Mouse (Mus musculus) kidney, adult 9 months (tissue): ENCODE measurements around the gene Vps29.

Source experiments
- DNase-seq: peaks from one replicate; pipeline ENCODE4 v3.0.0; 2022

The Vps29 gene

DNA sequence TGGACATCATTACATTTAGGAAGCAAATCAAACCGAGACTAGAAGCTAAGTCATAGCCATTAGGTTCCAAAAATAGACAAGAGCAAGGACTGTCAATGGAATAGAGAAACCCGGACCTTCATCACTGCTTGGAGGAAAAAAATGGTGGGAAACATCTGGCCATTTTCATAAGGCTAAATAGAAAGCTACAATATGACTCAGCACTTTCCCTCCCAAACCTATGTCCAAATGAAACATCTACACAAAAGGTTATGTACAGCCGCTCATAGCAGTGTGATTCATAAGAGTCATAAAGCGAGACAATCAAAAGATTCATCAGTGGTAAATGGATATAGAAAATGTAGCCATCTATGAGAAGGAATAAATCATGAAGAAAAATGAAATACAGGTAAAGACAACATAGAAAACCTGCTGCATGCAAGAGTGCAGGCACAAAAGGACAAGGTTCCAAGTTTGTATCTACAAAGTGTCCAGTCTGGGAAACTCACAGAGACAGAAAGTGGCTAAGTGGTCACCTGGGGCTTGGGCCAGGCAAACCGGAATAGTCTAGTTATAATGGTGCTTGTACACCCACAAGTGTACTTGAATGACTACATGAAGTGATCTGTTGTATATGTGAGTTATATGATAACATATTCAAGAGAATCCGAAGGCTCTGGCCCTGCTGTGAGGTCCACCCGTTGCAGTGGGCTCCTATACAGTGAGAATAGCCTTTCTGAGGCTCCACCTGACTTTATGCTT is 17.4 kb upstream of the Vps29 start:
- DNase-seq, result no peak

GRCm38 (mm10) chr5:122342874-122343273 is 11.3 kb upstream of the Vps29 start:
- DNase-seq, result no peak

DNA sequence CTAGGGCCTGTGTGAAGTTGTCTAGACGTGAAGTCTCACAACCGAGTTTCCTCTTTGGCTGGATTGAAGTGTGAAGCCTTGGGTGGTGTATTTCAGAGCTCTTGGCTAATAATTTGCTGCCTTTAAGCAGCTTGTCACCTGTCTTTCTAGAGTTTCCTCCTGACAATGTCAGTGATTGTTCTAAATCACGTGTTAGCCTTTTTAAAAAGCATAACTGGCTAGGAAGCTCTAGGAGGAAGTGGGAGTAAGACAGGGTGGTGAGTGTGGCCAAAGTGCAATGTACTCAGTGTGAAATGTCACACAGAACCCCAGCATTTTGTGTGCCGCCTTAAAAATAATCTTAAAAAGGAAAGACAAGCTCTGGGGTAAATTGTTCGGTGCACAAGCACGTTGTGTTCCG is 10.4 kb upstream of the Vps29 start:
- DNase-seq, result peak; percentile 38

DNA sequence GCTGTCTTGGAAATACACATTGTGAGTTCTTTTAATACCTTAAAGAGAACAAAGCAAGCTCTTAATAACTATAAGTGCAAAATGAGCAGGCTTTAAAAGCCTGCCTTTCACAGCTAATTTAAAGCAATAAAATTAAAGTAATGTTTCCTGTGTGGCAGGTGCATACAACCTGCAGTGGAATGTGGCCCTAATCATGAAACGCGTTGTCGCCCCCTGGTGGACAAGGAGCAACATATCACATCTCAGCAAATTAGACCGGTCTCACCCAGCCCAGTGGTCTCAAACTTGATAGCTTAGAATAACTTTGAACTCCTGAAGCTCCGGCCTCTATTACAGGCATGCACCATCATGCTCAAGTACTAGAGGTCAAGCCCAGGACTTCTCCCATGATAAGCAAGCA is 9.9 kb upstream of the Vps29 start:
- DNase-seq, result peak; percentile 75

- no peak for DNase-seq
Measured at GRCm38 (mm10) chr5:122345777-122346176, 8.4 kb upstream of the Vps29 start.

DNA sequence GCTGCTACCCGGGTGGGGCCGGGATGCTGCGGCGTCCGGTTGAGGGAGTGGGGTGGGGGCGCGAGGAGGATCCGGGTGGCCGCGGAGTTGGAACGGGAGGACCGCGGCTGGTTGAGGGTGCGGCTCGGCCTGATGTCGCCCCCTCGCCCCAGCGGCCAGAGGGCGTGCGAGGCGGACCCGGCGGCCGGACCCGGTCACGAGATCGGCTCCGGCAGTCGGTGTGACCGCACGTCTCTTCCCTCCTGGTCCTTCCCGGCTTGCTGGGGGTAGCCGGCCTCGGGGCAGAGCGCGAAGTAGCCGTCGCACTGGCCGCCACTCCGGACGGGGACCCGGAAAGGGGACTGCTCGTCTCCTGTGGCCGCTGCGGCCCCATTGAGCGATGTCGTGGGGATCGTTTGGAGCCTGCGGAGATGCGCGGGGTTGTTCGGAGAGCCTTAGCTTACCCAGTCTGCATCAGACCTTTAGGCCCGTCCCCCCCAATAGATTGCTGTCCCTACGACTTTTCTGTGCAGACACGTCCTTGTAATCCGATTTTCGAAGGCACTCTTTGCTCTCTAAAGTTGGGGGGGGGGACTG is 411 bp downstream of the Vps29 start:
- no peak for DNase-seq

- DNase-seq, result no peak
Measured at GRCm38 (mm10) chr5:122371591-122372191, 17.5 kb downstream of the Vps29 start, which contains the start of gene Gpn3. Gene Gpn3 (plus strand): TSS chr5:122371876.

- peak; percentile 99 for DNase-seq
Measured at GRCm38 (mm10) chr5:122372192-122372769, 18.1 kb downstream of the Vps29 start, which contains the start of gene Fam216a. Gene Fam216a (minus strand): TSS chr5:122372364.

- no peak for DNase-seq
Measured at GRCm38 (mm10) chr5:122372878-122373277, 18.7 kb downstream of the Vps29 start.

DNA sequence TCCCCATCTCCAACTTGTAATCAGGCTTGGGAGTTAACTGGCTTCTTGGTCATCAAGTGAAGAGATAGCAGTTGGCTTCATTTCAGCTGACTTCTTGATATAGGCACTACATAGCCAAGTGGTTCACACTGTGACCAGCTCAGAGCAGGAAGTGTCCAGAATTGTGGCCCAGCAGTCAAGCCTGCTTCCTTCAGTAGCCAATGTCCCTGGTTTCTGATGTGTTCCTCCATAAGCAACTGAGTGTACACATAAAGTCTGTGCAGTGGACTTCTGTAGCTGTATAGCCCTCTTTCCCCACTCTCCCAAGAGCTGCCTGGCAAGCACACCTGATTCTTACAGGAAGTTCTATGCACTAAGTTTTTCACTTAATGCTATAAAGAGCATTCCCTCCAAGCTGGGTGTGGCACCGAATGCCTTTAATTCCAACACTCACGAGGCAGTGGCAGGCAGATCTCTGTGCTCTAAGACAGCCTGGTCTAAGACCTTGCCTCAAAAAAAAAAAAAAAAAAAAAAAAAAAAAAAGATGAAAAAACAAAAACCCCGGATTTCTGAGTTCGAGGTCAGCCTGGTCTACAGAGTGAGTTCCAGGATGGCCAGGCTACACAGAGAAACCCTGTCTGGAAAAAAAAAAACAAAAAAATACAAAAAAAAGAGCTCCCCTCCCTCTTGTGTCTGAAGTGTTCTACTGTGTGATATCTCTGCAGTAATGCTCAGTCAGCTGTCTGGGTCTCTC is 23.1 kb downstream of the Vps29 start:
- no peak for DNase-seq

DNA sequence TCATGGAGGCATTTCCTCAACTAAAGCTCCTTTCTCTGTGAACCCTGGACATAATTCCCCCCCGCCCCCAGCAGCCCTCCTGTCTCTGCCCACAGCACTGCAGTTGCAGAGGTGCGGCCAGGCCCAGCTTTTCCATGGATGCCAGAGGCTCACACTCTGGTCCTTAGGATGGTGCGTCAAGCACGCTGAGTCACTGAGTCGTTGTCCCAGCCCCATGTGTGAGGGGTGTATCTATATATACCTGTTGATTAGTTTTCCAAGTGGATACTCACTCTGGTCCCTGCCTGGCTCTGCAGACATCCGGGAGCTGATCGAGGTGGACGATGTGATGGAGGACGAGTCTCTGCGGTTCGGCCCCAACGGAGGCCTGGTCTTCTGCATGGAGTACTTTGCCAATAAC is 24.0 kb downstream of the Vps29 start:
- DNase-seq, result no peak

- peak; percentile 78 for DNase-seq
Measured at GRCm38 (mm10) chr5:122379374-122380155, 25.4 kb downstream of the Vps29 start.

DNA sequence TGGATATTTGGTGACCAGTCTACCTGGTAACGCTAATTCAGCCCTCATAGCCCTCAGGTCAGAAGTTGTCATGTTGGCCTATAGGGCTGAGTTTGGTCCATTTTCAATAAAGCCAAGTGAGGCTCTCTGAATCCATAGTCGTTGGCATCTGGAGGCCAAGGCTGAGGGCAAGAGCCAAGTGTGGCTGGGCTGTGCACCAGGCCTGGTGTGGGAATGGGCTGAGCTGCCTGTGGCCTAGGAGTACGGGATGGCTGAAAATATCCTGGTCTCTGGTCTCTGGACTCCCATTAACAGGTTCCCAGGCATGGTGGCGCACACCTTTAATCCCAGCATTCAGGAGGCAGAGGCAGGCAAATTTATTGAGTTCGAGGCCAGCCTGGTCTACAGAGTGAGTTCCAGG is 35.8 kb downstream of the Vps29 start:
- DNase-seq, result no peak

GRCm38 (mm10) chr5:122390671-122391070 is 36.5 kb downstream of the Vps29 start:
- no peak for DNase-seq

DNA sequence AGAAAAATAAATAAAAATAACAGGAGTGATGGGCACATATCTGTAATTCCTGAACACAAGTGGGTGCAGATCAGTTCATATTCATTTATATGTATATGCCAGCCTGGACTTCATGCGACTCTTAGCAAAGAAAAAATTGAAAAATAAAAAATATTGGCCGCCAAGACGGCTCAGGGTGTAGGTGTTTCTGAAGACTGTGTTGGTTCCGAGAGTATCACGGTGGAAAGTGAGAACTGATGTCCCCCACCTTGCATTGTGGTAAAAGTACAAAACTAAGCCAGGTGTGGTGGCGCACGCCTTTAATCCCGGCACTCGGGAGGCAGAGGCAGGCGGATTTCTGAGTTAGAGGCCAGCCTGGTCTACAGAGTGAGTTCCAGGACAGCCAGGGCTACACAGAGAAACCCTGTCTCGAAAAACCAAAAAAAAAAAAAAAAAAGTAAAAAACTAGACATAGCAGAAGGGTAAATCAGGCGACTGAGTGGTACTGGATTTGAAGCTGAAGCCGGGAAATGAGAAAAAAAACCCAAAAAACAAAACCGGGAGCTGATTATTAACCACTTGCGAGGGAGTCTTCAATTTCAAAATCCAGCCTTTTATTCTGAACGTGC is 37.1 kb downstream of the Vps29 start:
- DNase-seq, result no peak

DNA sequence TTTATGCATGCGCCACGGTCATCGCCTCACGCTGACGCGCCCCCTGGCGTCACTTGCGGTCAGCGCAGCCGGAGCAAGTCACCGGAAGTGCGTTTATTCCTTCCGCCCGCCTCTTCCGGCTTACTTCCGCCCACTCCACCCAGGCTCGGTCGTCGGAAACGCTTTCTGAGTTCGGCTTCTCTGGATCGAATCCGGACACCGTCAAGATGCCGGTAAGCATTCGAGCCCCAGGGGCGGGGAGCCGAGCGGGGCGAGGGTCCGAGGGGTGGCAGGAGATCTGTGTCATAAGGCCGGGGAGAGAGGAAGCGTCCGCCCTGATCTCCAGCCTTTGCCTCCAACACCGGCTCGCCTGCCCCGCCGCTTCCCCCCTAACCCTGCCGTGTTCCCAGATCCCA is 37.6 kb downstream of the Vps29 start, which contains the start of gene Arpc3:
TSS of gene Arpc3 (plus strand) at position 93 of the 395 bp plus-strand sequence.
- DNase-seq, result peak; percentile 92

GRCm38 (mm10) chr5:122392227-122393004 is 38.2 kb downstream of the Vps29 start:
- DNase-seq, result no peak

DNA sequence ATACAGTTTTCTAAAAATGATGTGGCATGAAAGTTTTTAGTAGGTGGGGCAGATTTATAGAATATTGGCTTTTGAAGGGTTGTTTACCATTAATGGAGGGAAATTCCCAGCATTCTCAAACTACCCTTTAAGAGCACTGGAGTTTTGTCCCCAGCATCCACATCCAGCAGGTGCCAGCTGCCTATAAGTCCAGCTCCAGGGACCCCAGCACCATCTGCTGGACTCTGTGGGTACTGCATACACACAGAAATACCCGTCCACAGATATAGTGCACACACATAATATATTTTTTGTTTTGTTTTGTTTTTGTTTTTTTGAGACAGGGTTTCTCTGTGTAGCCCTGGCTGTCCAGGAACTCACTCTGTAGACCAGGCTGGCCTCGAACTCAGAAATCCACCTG is 39.7 kb downstream of the Vps29 start:
- DNase-seq, result peak; percentile 84

DNA sequence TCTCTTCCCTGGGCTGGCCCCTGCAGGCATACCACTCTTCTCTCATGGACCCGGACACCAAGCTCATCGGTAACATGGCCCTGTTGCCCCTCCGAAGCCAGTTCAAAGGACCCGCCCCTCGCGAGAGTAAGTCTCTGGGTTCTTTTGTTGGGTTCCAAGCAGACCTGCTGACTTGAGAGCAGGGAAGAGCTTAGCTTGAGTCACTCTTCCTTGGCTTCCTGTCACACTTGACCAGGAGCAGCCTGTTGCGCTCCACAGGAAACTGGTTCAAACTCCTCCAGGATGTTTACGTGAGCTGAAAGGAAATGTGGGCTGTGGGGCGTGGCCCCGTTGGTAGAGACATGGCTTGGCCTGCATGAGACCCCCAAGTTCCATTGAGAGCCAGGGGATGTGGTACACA is 42.6 kb downstream of the Vps29 start:
- DNase-seq, result peak; percentile 71

DNA sequence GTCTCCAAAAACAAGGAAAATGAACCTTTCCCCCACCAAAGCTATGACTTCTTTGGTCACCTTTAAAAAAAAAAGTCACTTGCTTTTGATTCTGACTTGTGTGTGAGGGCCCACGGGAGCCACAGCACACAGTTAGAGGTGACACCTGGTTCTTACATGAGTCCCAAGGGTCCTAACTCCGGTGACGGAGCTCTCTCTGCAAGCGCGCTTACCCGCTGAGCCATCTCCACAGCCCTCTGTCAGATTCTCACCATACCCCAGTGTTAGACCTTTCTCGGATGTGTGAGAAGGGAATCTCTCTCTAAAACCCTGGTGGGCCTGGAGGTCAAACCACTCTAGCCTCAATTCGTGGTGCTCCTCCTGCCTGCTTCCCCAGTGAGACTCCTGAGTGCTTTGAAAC is 43.3 kb downstream of the Vps29 start:
- DNase-seq, result no peak

GRCm38 (mm10) chr5:122399871-122400270 is 45.7 kb downstream of the Vps29 start:
- DNase-seq, result no peak
